Mouse (Mus musculus): ENCODE measurements at regions not wholly inside any gene's neighbourhood (a gene's known extent, or its start where the extent isn't known, plus 50 kb on each side); places are given as distances from the start of the nearest gene placed in this dataset.

DNA sequence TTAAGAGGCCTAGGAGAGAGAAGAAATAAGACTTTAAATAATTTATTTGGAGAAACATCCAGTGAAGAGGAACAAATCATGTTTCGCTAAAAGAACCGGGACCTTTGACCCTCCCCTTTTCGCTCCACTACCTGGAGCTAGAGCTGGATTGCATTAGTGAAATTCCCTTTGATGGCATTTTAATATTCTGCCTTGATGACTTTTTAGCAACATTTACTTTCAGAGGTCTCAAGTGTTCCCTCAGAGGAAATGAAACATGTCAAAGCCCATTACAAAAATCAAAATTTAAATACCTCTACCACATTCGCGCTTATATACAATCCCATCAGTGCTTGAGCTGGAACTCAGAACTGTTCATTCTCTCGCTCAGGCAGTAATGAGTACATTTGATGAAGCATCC, 297.0 kb upstream of the Gm10295 start:
- no peak for DNase-seq

DNA sequence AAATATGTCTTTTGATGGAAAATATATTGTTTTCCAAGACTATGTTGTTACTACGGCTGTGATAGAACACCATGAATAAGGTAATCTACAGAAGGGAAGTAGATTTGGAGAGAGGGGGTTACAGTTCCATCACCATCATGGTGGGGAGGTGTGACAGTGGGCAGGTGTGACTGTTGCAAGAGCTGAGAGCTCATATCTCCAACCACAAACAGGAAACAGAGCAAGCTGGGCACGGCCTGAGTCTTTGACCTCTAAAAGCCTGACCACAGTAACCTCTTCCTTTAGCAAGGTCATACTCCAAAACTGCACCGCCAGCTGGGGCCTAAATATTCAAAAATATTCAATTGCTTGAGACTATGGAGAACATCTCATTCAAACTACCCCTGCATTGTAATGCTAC, 295.7 kb upstream of the Gm10295 start:
- DNase-seq = no peak

DNA sequence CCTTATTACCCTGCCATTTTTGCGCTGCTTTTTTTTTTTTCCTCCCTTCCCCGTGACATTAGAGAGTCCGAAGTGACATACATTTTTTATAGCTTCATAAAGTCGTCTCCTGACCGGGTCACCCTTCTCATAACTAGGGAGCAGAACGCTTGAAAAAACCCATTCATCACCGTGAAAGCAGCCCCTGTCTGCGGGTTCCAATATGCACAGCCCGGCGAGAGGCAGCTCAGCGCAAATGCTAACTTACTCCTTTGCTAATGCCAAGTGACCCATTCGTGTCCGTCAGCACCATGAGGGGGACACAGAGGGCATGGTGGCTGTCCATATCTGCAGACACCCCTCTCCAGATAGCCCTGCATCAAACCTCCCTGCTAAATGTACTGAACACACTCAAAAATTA, 271.8 kb upstream of the Gm10295 start:
- no peak for DNase-seq

DNA sequence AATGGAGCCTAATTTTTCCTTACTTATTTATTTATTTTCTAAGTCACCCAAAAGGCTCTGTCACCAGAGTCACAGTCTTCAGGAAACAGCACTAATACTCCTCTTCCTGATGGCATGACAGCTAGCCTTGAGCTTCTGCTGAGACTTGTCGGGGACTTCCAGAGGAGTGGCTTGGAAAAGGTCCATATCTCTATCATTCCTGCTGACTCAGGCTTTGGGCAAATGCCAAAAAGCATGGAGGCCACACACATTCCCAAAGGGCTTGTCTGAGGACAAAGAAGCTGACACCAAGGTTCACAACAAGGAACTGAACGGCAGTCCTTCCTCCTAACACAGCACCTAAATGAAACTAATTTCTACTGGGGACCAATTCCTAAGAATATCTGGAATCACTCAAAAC, 251.9 kb upstream of the Gm10295 start:
- peak; percentile 75 for DNase-seq

DNA sequence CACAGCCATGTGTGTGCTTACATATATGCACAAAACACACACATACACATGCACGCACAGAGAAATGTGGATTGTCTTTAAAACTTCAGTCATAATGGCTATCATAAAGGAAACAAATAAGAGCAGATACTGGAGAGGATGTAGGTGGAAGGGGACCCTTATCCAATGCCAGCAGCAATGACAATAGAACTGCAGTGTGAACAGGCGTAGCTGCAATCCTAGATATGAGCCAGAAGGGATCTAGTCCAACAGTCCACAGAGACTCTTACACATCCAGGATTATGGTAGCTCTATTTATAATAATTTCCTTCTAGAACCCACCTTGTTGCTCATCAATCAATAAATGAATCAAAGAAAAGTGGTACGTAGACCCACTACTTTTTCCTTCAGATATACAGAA, 245.5 kb upstream of the Gm10295 start:
- DNase-seq = no peak

DNA sequence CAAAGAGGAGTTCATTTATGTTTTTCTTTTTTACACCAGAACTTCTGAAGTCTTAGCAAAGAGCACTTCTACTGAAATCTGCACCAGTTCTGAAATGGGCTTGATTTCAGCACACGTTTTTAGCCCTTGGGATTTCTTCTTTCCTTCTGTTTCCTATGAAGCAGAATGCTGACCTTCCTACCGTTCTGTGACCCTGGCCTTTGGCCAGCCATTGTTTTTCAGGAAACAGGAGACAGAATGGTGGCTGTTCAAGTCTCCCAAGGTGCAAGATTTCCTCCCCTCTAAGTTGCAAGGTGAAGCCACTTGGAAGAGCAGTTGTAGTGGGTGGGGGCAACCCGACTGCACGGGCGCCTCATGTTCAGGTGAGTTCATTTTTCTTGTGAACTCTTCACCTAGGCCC, 236.3 kb upstream of the Gm10295 start:
- DNase-seq = peak; percentile 35

DNA sequence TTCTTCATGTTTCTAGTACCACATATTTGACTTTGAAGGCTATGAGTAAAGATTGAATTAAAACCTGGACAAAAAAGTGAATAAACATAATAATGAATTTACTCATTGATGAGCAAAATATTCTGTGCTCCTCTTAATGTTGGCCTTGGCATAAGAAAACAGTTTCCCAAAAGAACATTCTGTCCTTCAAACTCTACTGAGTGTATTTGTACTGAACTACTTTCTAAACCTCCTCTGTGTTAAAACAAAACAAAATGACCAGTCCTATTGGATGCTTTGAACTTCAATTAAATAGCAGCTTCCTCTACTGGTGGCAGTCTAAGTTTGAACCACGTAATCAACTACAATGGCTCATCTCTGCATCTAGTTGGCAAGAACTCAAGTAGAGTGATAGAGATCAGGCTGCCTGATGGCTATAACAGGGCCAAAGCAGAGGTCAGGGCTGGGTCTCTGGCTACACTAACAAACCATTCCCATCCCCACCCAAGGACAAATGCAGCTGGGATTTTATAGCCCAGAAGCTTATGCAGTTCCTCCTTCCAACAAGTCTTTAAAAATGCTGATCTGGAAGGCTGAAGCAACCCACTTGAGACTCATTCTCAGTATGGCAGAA, 232.3 kb upstream of the Gm10295 start:
- no peak for DNase-seq

DNA sequence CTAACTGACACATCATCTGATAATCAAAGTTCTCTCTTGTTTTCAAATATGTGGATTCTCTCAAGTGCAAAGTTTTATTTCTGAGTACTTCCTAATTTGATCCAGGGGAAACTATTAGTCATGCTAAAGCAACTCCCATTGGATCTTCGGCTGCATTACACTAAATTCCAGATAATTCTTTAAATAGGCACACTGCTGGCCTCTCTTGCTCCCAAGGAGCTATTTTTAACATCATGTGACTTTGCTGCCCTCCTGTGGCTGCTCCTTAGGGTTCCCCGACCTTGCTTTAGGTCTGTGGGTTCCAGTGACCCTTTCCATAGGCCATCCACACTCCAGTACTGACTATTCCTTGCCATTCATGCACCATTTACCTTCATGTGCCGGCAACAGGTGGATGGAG, 230.5 kb upstream of the Gm10295 start:
- DNase-seq = peak; percentile 54

DNA sequence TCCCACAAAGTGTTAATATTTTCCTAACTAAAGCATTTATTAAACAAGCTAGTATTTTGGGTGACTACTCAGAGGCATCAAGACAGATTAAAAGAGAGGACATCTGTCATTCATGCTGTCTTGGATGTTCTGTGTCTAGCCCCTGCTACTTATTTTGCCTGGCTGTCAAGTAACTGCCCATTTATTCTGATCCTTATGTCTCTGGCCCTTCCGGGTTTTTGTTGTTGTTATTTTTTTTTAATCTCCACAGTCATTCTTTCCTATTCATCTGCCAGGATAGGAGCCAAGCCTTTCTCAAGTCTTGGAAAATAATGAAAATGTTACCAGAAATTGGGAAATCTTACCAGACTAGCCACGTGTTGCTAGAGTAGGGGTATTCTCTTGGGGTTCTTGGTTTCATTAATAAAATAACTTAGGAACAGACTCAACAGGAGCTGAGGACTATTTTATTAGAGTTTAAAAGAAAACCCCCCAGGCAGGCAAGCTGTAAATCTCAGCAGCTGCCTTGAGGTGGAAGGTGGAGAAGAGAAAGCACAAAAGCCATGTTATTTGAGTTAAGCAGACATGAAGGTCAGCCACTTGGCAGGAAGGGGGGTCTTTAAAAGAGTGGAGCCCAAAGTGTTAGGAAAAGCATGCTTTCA, 209.1 kb upstream of the Gm10295 start:
- DNase-seq = no peak

DNA sequence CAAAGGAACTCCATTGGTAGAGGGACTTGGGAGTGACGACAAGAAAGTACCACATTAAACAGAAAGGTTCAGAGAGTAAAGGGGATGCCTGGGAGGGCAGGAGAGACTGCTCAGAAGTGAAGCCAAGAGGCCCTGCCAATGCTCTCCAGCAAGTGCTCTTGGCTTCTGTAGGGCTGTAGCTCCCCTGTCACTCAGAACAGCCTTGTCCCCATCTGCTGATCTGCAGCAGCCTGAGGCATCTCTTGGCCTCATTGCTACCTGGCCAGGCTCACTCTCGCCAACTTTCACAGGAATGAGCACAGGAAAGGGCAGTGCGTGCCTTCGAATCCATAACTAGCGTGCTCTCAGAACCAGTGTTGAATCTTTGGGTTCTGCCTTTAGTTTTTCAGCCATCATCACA, 205.2 kb upstream of the Gm10295 start:
- DNase-seq = no peak

DNA sequence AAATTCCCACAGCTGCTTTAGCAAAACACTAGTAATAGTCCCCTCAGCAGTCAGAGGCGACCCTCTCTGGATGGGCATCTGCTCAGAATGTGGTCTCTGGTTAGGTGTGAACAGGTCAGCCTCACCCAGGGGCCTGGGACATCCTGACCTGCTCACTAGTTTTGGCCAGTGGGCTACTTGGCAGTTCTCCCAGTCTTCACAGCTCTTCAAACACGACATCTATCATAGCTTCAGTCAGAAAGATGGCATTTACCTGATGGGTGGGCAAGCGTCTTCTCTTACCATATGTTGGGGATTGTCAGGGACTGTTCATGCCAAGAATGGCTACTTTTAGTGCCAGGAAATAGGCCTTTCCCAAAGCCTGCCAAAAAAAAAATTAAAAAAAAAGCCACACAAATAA, 204.2 kb upstream of the Gm10295 start:
- no peak for DNase-seq

DNA sequence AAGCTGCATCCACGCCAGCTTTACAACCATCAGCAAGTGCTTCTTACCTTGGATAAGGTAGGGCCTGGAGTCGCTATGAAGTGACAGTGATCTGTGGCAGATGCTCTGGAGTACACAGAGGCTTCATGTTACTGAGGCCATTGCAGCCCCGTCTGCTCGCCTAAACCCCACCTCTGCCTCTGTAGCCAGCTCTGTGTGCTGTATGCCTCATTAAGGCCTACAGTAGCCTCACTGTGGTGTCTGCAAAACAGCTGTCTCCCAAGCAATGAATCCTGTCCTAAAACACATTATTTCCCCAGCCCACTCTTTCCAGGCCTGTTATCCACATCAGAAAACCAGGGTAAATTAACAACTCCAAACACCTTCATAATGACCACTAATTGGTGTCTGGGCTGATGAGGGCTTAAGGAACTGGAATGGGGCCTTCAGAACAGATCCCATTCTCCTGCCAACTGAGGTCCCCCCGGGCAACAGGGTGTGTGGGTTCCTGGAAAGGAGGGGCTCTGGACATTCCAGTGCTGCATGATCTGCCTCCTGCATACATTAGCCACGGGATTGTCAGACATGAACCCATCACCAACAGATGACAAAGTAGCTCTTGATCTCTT, 195.4 kb upstream of the Gm10295 start:
- DNase-seq = no peak

DNA sequence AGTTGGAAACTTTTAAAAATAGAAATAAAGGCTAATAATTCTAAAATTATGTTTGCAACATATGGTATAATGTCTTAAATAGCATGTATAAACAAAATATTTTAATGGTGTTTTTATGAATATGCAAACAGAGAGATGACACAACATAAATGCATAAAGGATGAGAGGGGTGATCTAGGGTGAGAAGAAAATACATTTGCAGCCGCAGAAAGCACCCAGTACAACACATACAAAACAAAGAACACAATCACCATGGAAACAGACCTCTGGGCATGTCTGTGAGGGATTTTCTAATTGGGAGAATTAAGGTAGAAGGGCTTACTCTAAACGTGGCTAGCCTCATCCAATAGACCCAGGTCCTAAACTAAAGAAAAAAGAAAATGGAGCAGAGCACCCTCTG, 190.2 kb upstream of the Gm10295 start:
- DNase-seq = no peak

DNA sequence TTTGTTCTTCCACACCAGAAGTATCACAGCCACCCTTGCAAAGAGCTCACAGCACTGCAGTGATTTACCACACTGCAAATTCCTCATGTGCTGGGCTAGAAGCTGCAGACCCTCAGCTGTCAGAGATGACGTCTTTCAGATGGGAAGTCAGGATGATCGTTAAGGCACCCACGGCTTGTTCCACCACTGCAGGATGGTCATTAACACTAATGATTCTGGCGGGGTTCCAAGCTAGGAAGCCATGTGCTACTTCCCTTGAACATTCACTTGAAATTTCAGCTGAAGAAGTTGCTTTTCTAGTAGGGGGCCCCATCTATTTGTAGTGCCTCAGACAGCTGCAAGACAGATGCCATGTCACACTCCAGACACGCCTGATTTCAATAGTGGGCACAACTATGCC, 181.8 kb upstream of the Gm10295 start:
- DNase-seq = no peak

DNA sequence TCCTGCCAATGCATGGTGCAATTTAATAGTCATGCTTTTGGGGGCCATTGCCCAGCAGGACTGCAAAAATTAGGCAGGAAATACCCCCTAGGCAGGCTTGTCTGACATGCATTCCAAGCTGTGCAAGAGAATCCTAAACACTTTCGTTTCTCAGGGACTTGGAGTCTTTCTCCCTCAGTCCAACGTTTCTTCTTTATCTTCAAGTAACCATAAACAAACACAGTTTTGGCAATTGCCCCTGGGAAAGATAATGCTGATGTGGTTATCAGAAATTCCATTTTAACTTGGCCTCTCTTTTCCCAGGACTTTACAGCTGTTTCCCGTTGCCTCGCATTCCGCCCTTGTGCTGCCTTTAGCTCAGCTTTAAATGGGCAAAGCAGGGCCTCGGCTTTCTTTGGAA, 180.2 kb upstream of the Gm10295 start:
- DNase-seq = no peak

DNA sequence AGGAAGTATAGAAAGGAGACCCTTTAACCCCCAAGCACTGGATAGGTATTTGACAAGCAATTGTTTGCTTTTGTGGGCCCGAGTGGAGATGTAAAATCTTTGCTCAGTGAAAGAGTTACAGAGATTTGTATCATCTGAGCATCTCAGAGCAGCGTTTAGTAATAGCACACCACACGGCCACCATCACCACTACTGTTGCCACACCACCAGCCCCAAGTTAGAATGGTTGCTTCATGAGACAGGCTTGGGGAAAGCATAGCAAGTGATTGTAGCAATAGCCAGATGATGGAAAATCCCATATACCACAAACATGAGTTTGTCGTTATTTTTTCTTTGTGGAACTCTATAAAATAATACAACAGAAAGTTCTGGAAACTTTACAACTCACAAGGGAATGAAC, 179.6 kb upstream of the Gm10295 start:
- no peak for DNase-seq

DNA sequence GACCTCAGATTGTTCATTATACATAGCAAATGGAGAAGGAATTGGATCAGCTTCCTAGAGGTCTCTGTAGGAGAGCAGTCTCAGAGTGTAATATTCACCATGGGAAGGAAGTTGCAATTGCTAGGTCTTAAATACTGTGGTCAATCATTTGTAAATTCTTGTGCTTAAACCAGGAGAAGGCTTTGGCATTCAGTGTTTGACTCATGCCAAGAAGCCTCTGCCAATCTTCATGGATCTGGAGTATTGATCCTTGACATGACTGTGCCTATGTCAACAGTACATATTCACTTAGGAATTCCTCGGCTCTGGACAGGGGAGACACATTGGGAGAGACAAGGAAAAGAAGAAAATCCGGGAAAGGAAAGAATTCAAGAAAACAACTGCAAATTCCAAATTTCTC, 174.9 kb upstream of the Gm10295 start:
- no peak for DNase-seq

DNA sequence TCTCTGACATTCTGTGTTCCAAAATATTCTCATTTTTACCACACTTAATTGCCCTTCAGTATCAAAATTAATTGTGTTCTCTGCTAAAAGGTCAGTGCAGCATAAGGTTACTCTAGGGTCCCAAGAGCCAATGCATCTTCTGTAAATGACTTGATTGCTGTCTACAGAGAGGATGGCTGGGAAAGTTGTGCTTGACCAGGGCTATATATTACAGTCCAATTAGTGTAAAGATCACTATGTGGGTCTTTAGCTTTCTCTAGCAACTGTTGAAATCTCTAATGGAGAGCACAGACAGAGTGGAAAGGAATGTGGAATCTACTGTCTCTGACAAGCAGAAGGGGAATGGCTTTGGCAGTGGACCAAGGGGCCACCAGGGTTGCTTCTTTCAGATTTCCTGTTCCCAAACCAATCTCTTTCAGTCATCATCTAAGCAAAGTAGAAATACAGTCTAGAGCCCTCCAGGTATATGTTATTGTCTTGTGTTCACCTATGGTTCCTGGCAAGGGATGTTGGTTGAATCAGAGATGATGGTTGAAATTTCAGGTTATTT, 173.4 kb upstream of the Gm10295 start:
- no peak for DNase-seq

DNA sequence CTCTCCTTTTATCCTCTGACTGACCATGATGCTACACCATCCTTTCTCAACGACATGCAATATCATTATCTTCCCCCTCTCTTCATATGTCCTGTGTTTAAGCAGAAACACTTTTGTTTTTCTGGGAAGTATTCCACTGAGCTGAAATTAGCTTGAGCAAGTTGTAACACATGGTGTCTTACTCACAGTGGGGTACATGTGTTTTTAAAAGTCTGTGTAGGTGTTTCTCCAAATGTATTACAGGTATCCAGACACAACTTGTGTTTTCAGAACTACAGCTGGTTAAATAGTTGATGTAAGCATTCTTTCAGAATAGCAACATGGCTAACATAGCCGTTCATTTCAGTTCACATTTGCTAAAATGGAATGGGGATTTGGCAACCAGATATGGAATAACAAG, 172.8 kb upstream of the Gm10295 start:
- DNase-seq = no peak

DNA sequence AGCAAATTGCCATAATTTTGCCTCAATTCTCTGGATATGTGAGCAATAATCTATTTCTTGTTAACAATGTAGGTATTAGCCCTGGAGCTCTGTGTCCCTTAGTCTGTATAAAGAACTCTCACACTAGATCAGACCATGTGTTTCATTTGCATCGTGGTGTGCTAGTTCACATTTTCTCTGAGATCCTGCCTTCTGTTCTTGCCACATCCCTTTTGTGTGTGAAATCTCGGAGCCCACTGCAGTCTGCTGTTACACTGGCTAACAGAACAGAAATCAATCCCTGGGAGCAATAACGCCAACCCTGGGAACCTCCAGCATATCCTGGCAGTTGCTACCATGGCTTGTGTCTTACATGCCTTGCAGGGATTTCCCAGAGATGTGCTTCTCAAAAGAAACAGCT, 156.1 kb upstream of the Gm10295 start:
- DNase-seq = no peak

DNA sequence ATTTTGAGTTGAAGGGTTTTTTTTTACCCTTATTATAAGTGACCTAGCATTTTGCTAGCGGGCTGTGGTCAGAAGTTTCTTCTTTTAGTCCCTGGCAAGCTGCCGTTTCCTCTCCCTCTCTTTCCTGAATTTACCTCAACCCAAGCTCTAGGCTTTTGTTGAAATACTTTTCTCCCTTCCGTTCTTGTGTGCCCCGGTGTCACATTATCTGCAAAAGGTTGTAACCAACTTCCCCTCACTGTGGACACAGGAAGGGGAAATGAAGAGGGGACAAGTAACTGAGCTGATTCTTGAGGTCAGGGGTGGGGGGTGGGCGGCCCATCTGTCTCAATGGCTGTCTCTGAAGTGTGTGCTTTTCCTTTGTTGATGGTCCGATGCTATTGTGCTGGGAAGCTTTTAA, 149.4 kb upstream of the Gm10295 start:
- DNase-seq = peak; percentile 2

DNA sequence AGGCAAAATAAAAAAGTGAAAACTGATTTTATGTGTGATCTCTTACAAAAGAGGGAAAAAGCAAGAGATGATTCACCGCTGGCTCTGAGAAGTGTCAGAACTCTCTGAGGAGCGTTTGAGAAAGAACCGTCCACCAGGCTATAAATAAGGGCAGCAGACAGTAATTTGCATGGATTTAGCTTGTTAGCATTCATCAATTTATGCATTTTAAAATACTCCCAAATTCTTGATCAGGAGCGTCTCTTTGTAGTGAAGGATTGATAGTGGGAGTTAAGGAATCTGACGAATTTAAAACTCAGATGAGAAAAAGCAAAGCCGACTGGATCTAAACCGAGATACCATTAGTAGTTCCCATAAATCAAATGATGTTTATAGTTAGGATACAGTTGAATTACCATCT, 146.8 kb upstream of the Gm10295 start:
- DNase-seq = no peak

DNA sequence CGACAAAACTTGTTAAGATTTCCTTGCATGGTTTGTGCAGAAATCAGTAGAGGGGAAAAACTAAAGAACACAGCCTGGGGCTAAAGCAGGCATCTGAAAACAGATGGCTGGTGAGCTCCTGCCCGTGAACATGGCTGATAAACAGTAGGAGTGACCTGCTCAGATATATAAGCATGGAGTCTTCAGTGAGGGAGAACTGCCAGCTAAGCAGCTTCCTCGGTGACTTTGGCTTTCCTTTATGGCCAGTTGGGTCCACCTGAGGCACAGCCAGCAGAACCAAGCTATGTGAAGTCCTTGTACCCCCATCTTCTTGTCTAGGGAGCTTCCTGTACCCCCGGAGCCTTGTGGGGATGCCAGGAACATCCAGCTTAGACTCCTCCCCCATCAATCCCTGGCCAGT, 139.8 kb upstream of the Gm10295 start:
- no peak for DNase-seq

DNA sequence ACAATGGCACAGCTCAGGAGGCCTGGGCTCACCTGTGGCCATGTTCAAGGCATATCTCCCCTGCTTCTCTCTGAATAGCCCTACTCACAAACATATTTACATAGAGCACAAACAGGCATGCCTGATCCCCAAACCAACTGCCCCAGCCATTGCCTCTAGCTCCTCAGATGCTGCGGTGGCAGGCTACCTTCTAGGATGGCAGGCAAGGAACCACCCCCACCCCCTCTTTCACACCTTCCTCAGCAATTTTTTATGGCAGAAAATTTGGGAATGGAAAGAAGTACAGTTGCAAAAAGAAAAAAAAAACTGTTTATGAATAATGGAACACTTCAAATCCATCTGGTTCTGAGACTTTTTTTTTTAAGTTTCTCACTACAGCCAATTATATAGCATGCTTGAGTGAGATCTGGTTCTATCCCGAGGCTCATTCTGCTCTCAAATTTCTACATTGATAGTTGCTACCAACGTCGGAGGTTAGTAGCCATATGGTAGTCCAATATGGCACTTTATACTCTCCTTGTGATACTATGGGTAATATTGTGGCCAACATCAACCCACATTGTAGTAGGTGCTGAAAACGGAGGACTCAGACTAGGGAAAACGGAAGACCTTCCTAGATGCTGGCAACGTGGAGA, 136.8 kb upstream of the Gm10295 start:
- no peak for DNase-seq
